Mouse (Mus musculus): ENCODE results near the gene Vrk1. TPM values are rescaled to one million over a fixed set of nuclear protein-coding genes. Genes with fewer than 3 reads are reported as not detected.

The Vrk1 gene
- polyA plus RNA-seq, 1 experiment from 2014 or later, result 90.8 TPM

GRCm38 (mm10) chr12:106052271-106052670, 42.2 kb downstream of the Vrk1 start:
- H3K36me3 ChIP-seq (ENCODE audit: control insufficient read depth, insufficient read depth, low read length), result peaks cover 8% of the 10 kb centered on the region
- H3K9ac ChIP-seq (ENCODE audit: low read length), result no peak overlapping the region
- no peak overlapping the region for H3K4me2 ChIP-seq (ENCODE audit: low read length)
- H3K9me3 ChIP-seq (replicated peaks; ENCODE audit: control insufficient read depth, low read length), result no peaks in the 10 kb centered on the region
- no peaks in the 10 kb centered on the region for H3K4me1 ChIP-seq (ENCODE audit: control insufficient read depth, insufficient read depth, low read length)
- WGBS, result 91% methylated on average over 7 of the region's 7 CpGs
- H3K27ac ChIP-seq (ENCODE audit: low read depth, low read length), result no peak overlapping the region
- ATAC-seq (no peak), DNase-seq (ENCODE audit: low spot score) (no peak)
- H3K27me3 ChIP-seq (replicated peaks; ENCODE audit: control insufficient read depth, insufficient read depth, low read length), result no peaks in the 10 kb centered on the region
- no peak overlapping the region for H3K4me3 ChIP-seq (ENCODE audit: low read depth, low read length)

GRCm38 (mm10) chr12:106055799-106056198, 45.8 kb downstream of the Vrk1 start:
- WGBS, result 39% methylated on average over 6 of the region's 6 CpGs
- H3K27ac ChIP-seq (ENCODE audit: low read depth, low read length), result no peak overlapping the region
- no peaks in the 10 kb centered on the region for H3K4me1 ChIP-seq (ENCODE audit: control insufficient read depth, insufficient read depth, low read length)
- DNase-seq (ENCODE audit: low spot score), result peak; percentile 93
- no peaks in the 10 kb centered on the region for H3K9me3 ChIP-seq (replicated peaks; ENCODE audit: control insufficient read depth, low read length)
- H3K4me3 ChIP-seq (ENCODE audit: low read depth, low read length), result no peak overlapping the region
- no peak overlapping the region for H3K4me2 ChIP-seq (ENCODE audit: low read length)
- H3K9ac ChIP-seq (ENCODE audit: low read length), result no peak overlapping the region
- ATAC-seq, result peak; percentile 81
- H3K36me3 ChIP-seq (ENCODE audit: control insufficient read depth, insufficient read depth, low read length), result peaks cover 20% of the 10 kb centered on the region
- H3K27me3 ChIP-seq (replicated peaks; ENCODE audit: control insufficient read depth, insufficient read depth, low read length), result no peaks in the 10 kb centered on the region

- DNase-seq (ENCODE audit: low spot score), result no peak
- Histone ChIP-seq H3K9me3 (replicated peaks; ENCODE audit: control insufficient read depth, low read length) (no peaks in the 10 kb centered on the region), H3K4me2 (ENCODE audit: low read length) (no peak overlapping the region), H3K36me3 (ENCODE audit: control insufficient read depth, insufficient read depth, low read length) (peaks cover 34% of the 10 kb centered on the region), H3K27me3 (replicated peaks; ENCODE audit: control insufficient read depth, insufficient read depth, low read length) (no peaks in the 10 kb centered on the region), H3K27ac (ENCODE audit: low read depth, low read length) (0 out of 2 replicates have a peak overlapping the region, but pooled peaks have one; percentile 17), H3K4me1 (ENCODE audit: control insufficient read depth, insufficient read depth, low read length) (no peaks in the 10 kb centered on the region), H3K4me3 (ENCODE audit: low read depth, low read length) (no peak overlapping the region), H3K9ac (ENCODE audit: low read length) (no peak overlapping the region; the same call in none of the 2 replicates)
- no peak for ATAC-seq
- WGBS, result 74% methylated on average over 12 of the region's 12 CpGs
Observed at GRCm38 (mm10) chr12:106059873-106060573, 50.0 kb downstream of the Vrk1 start.

- DNase-seq (ENCODE audit: low spot score) (peak; percentile 72), ATAC-seq (peak; percentile 55)
- no peaks in the 10 kb centered on the region for H3K9me3 ChIP-seq (replicated peaks; ENCODE audit: control insufficient read depth, low read length)
- H3K4me1 ChIP-seq (ENCODE audit: control insufficient read depth, insufficient read depth, low read length), result peaks cover 22% of the 10 kb centered on the region
- H3K4me3 ChIP-seq (ENCODE audit: low read depth, low read length), result no peak overlapping the region
- H3K9ac ChIP-seq (ENCODE audit: low read length), result peak overlapping the region; percentile 37; the same call in 1 of the 2 replicates
- 38% methylated on average over 22 of the region's 22 CpGs for WGBS
- H3K36me3 ChIP-seq (ENCODE audit: control insufficient read depth, insufficient read depth, low read length), result peaks cover 18% of the 10 kb centered on the region
- H3K27me3 ChIP-seq (replicated peaks; ENCODE audit: control insufficient read depth, insufficient read depth, low read length), result no peaks in the 10 kb centered on the region
- H3K4me2 ChIP-seq (ENCODE audit: low read length), result peak overlapping the region; percentile 23
- 0 out of 2 replicates have a peak overlapping the region, but pooled peaks have one; percentile 3 for H3K27ac ChIP-seq (ENCODE audit: low read depth, low read length)
Observed at GRCm38 (mm10) chr12:106070434-106071155, 60.6 kb downstream of the Vrk1 start.

GRCm38 (mm10) chr12:106071575-106072166, 61.6 kb downstream of the Vrk1 start:
- ATAC-seq, result no peak
- peak overlapping the region; percentile 3 for H3K27ac ChIP-seq (ENCODE audit: low read depth, low read length)

GRCm38 (mm10) chr12:106074371-106075155, 64.5 kb downstream of the Vrk1 start:
- H3K4me2 ChIP-seq (ENCODE audit: low read length), result no peak overlapping the region
- peaks cover 20% of the 10 kb centered on the region; the same call in 1 of the 2 replicates for H3K36me3 ChIP-seq (ENCODE audit: control insufficient read depth, insufficient read depth, low read length)
- no peaks in the 10 kb centered on the region for H3K27me3 ChIP-seq (replicated peaks; ENCODE audit: control insufficient read depth, insufficient read depth, low read length)
- H3K9ac ChIP-seq (ENCODE audit: low read length), result no peak overlapping the region
- H3K27ac ChIP-seq (ENCODE audit: low read depth, low read length), result no peak overlapping the region
- no peaks in the 10 kb centered on the region for H3K9me3 ChIP-seq (replicated peaks; ENCODE audit: control insufficient read depth, low read length)
- DNase-seq (ENCODE audit: low spot score) (no peak), ATAC-seq (no peak)
- H3K4me3 ChIP-seq (ENCODE audit: low read depth, low read length), result no peak overlapping the region
- peaks cover 18% of the 10 kb centered on the region for H3K4me1 ChIP-seq (ENCODE audit: control insufficient read depth, insufficient read depth, low read length)
- WGBS, result 79% methylated on average over 12 of the region's 12 CpGs

More at GRCm38 (mm10) chr12:106071575-106072166, 61.6 kb downstream of the Vrk1 start:
- H3K27me3 ChIP-seq (replicated peaks; ENCODE audit: control insufficient read depth, insufficient read depth, low read length), result no peaks in the 10 kb centered on the region
- H3K9ac ChIP-seq (ENCODE audit: low read length), result peak overlapping the region; percentile 37; the same call in 1 of the 2 replicates
- H3K4me2 ChIP-seq (ENCODE audit: low read length), result no peak overlapping the region
- no peak overlapping the region for H3K4me3 ChIP-seq (ENCODE audit: low read depth, low read length)
- WGBS, result 21% methylated on average over 10 of the region's 10 CpGs
- H3K36me3 ChIP-seq (ENCODE audit: control insufficient read depth, insufficient read depth, low read length), result peaks cover 17% of the 10 kb centered on the region; the same call in 1 of the 2 replicates
- H3K4me1 ChIP-seq (ENCODE audit: control insufficient read depth, insufficient read depth, low read length), result peaks cover 22% of the 10 kb centered on the region
- no peaks in the 10 kb centered on the region for H3K9me3 ChIP-seq (replicated peaks; ENCODE audit: control insufficient read depth, low read length)
- peak; percentile 25 for DNase-seq (ENCODE audit: low spot score)

- no peak overlapping the region for H3K4me3 ChIP-seq (ENCODE audit: low read depth, low read length)
- WGBS, result 91% methylated on average over 15 of the region's 15 CpGs
- H3K9ac ChIP-seq (ENCODE audit: low read length), result no peak overlapping the region
- no peak overlapping the region for H3K27ac ChIP-seq (ENCODE audit: low read depth, low read length)
- DNase-seq (ENCODE audit: low spot score), result no peak
- ATAC-seq, result no peak
- no peaks in the 10 kb centered on the region for H3K9me3 ChIP-seq (replicated peaks; ENCODE audit: control insufficient read depth, low read length)
- H3K4me2 ChIP-seq (ENCODE audit: low read length), result no peak overlapping the region
- peaks cover 21% of the 10 kb centered on the region for H3K4me1 ChIP-seq (ENCODE audit: control insufficient read depth, insufficient read depth, low read length)
- peaks cover 15% of the 10 kb centered on the region; the same call in 1 of the 2 replicates for H3K36me3 ChIP-seq (ENCODE audit: control insufficient read depth, insufficient read depth, low read length)
- H3K27me3 ChIP-seq (replicated peaks; ENCODE audit: control insufficient read depth, insufficient read depth, low read length), result no peaks in the 10 kb centered on the region
Observed at GRCm38 (mm10) chr12:106076131-106076530, 66.1 kb downstream of the Vrk1 start.

GRCm38 (mm10) chr12:106080511-106080910, 70.5 kb downstream of the Vrk1 start:
- WGBS, result 9% methylated on average over 5 of the region's 5 CpGs
- DNase-seq (ENCODE audit: low spot score), result peak; percentile 10
- Histone ChIP-seq H3K27ac (ENCODE audit: low read depth, low read length) (peak overlapping the region; percentile 90; the same call in 1 of the 2 replicates), H3K4me2 (ENCODE audit: low read length) (peak overlapping the region; percentile 51), H3K9me3 (replicated peaks; ENCODE audit: control insufficient read depth, low read length) (no peaks in the 10 kb centered on the region), H3K4me1 (ENCODE audit: control insufficient read depth, insufficient read depth, low read length) (peaks cover 31% of the 10 kb centered on the region), H3K4me3 (ENCODE audit: low read depth, low read length) (no peak overlapping the region), H3K36me3 (ENCODE audit: control insufficient read depth, insufficient read depth, low read length) (0 out of 2 replicates have a peak, but pooled peaks cover 9% of the 10 kb centered on the region), H3K9ac (ENCODE audit: low read length) (peak overlapping the region; percentile 49; the same call in 1 of the 2 replicates), H3K27me3 (replicated peaks; ENCODE audit: control insufficient read depth, insufficient read depth, low read length) (no peaks in the 10 kb centered on the region)
- ATAC-seq, result no peak

Data from forebrain, embryonic 14.5 days (tissue).